Mouse (Mus musculus) inflammation-experienced regulatory T-cells (primary cell): Measurements from ENCODE around the gene Gm826. TPM values are rescaled to one million over a fixed set of nuclear protein-coding genes. Genes with fewer than 3 reads are reported as not detected.

Experiments used
- polyA plus RNA-seq, 2 experiments: library from polyadenylated mRNA; unstranded; fragments of 100-300 nt; shearing (Covaris generic); gene quantifications; one replicate each; pipeline ENCODE4 v1.2.1; 2017

Gene Gm826
- not detected for polyA plus RNA-seq

DNA sequence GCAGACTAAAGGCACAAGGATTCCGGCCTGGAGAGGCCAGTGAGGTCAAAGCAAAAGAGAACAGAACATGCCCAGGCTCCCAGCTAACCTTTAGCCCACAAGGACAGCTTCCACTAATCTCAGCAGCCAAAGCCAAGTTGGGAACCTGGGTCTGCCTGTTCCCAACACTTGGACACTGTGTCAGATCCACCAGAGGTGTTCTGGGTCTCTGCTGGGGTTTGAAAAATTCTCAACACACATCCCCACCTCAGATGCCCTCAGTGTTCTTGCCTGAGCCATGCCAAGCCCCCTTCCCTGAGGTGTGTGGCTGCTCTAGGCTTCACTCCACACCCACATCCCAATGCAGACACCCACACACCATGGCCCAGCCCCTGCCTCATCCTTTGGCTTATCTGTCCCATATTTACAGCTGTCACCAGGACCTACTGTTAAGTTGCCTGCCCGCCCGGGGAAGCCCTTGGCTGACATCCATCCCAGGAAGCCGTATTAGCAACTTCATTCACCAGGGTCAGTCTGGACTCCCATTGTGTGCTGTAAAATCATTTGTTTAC is at the start of gene Gm826:
Gene Gm826, minus strand, starts transcription at position 52 of the 551 bp plus-strand sequence.

DNA sequence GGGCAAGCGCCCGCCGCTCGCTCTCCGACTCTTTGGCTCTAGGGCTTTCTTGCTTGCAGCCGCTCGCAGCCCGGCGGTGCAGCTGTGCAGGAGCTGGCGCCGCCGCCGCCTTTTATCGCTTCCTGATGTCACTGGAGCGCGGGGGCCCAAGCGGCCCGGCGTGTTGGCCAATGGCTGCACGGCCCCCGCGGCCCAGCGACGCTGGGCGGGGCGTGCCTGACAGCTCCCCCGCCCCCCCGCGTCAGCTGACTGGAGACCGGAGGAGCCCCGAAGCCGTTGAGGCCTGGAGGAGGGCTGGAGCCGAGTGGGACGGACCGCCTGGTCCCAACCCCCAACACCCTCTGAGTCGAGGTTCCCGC is 33.0 kb upstream of the Gm826 start, which contains the start of gene Mafb:
Gene Mafb, minus strand, starts transcription at position 86 of the 359 bp plus-strand sequence.

Other genes starting within 250 kb of the Gm826 start
- under 1 TPM in 1 of 2 experiments, not detected in 1; 0.62 TPM for gene Mafb, start 32.9 kb upstream of the Gm826 start, polyA plus RNA-seq